Mouse (Mus musculus): ENCODE data around the gene Snx30. TPM values are rescaled to one million over a fixed set of nuclear protein-coding genes. Genes with fewer than 3 reads are reported as not detected.
A peak's percentile ranks its signal among the peaks of the same experiment; 100 is the strongest.

Gene Snx30
- polyA plus RNA-seq, 1 experiment: 16.0 TPM

GRCm38 (mm10) chr4:59876570-59876969 is 70.9 kb downstream of the Snx30 start:
- TF ChIP-seq CTCF (IDR thresholded peaks at IDR 0.05; ENCODE audit: borderline replicate concordance, extremely low read depth, insufficient read depth, insufficient read length): no peak
- no peak for TF ChIP-seq POLR2A (IDR thresholded peaks at IDR 0.05; ENCODE audit: borderline replicate concordance, extremely low read depth, insufficient read depth, insufficient read length, poor library complexity, severe bottlenecking)

GRCm38 (mm10) chr4:59877025-59877424 is 71.4 kb downstream of the Snx30 start:
- peak; percentile 37 for DNase-seq (ENCODE audit: low read depth)
- TF ChIP-seq POLR2A (IDR thresholded peaks at IDR 0.05; ENCODE audit: borderline replicate concordance, extremely low read depth, insufficient read depth, insufficient read length, poor library complexity, severe bottlenecking): no peak
- no peak for TF ChIP-seq CTCF (IDR thresholded peaks at IDR 0.05; ENCODE audit: borderline replicate concordance, extremely low read depth, insufficient read depth, insufficient read length)

More at GRCm38 (mm10) chr4:59876570-59876969, 70.9 kb downstream of the Snx30 start:
- peak; percentile 25 for DNase-seq (ENCODE audit: low read depth)

GRCm38 (mm10) chr4:59878595-59878994 is 73.0 kb downstream of the Snx30 start:
- no peak for DNase-seq (ENCODE audit: low read depth)

GRCm38 (mm10) chr4:59879444-59879843 is 73.8 kb downstream of the Snx30 start:
- no peak for TF ChIP-seq POLR2A (IDR thresholded peaks at IDR 0.05; ENCODE audit: borderline replicate concordance, extremely low read depth, insufficient read depth, insufficient read length, poor library complexity, severe bottlenecking)
- no peak for TF ChIP-seq CTCF (IDR thresholded peaks at IDR 0.05; ENCODE audit: borderline replicate concordance, extremely low read depth, insufficient read depth, insufficient read length)
- DNase-seq (ENCODE audit: low read depth): peak; percentile 67

More at GRCm38 (mm10) chr4:59878595-59878994, 73.0 kb downstream of the Snx30 start:
- TF ChIP-seq POLR2A (IDR thresholded peaks at IDR 0.05; ENCODE audit: borderline replicate concordance, extremely low read depth, insufficient read depth, insufficient read length, poor library complexity, severe bottlenecking): no peak
- TF ChIP-seq CTCF (IDR thresholded peaks at IDR 0.05; ENCODE audit: borderline replicate concordance, extremely low read depth, insufficient read depth, insufficient read length): no peak

- DNase-seq (ENCODE audit: low read depth): no peak
- TF ChIP-seq POLR2A (IDR thresholded peaks at IDR 0.05; ENCODE audit: borderline replicate concordance, extremely low read depth, insufficient read depth, insufficient read length, poor library complexity, severe bottlenecking): no peak
- no peak for TF ChIP-seq CTCF (IDR thresholded peaks at IDR 0.05; ENCODE audit: borderline replicate concordance, extremely low read depth, insufficient read depth, insufficient read length)
Measured at GRCm38 (mm10) chr4:59880725-59881124, 75.1 kb downstream of the Snx30 start.

GRCm38 (mm10) chr4:59881210-59881609 is 75.6 kb downstream of the Snx30 start:
- no peak for TF ChIP-seq POLR2A (IDR thresholded peaks at IDR 0.05; ENCODE audit: borderline replicate concordance, extremely low read depth, insufficient read depth, insufficient read length, poor library complexity, severe bottlenecking)
- TF ChIP-seq CTCF (IDR thresholded peaks at IDR 0.05; ENCODE audit: borderline replicate concordance, extremely low read depth, insufficient read depth, insufficient read length): no peak
- no peak for DNase-seq (ENCODE audit: low read depth)

GRCm38 (mm10) chr4:59884136-59884696 is 78.6 kb downstream of the Snx30 start:
- TF ChIP-seq POLR2A (IDR thresholded peaks at IDR 0.05; ENCODE audit: borderline replicate concordance, extremely low read depth, insufficient read depth, insufficient read length, poor library complexity, severe bottlenecking) (no peak), CTCF (IDR thresholded peaks at IDR 0.05; ENCODE audit: borderline replicate concordance, extremely low read depth, insufficient read depth, insufficient read length) (no peak)

GRCm38 (mm10) chr4:59886281-59886680 is 80.6 kb downstream of the Snx30 start:
- no peak for DNase-seq (ENCODE audit: low read depth)
- TF ChIP-seq POLR2A (IDR thresholded peaks at IDR 0.05; ENCODE audit: borderline replicate concordance, extremely low read depth, insufficient read depth, insufficient read length, poor library complexity, severe bottlenecking): no peak
- TF ChIP-seq CTCF (IDR thresholded peaks at IDR 0.05; ENCODE audit: borderline replicate concordance, extremely low read depth, insufficient read depth, insufficient read length): no peak

More at GRCm38 (mm10) chr4:59884136-59884696, 78.6 kb downstream of the Snx30 start:
- DNase-seq (ENCODE audit: low read depth): no peak

GRCm38 (mm10) chr4:59887011-59887410 is 81.4 kb downstream of the Snx30 start:
- no peak for TF ChIP-seq CTCF (IDR thresholded peaks at IDR 0.05; ENCODE audit: borderline replicate concordance, extremely low read depth, insufficient read depth, insufficient read length)
- TF ChIP-seq POLR2A (IDR thresholded peaks at IDR 0.05; ENCODE audit: borderline replicate concordance, extremely low read depth, insufficient read depth, insufficient read length, poor library complexity, severe bottlenecking): no peak
- no peak for DNase-seq (ENCODE audit: low read depth)

- DNase-seq (ENCODE audit: low read depth): no peak
- TF ChIP-seq CTCF (IDR thresholded peaks at IDR 0.05; ENCODE audit: borderline replicate concordance, extremely low read depth, insufficient read depth, insufficient read length): no peak
- no peak for TF ChIP-seq POLR2A (IDR thresholded peaks at IDR 0.05; ENCODE audit: borderline replicate concordance, extremely low read depth, insufficient read depth, insufficient read length, poor library complexity, severe bottlenecking)
Measured at GRCm38 (mm10) chr4:59888014-59888413, 82.4 kb downstream of the Snx30 start.

GRCm38 (mm10) chr4:59890086-59890600 is 84.5 kb downstream of the Snx30 start:
- TF ChIP-seq CTCF (IDR thresholded peaks at IDR 0.05; ENCODE audit: borderline replicate concordance, extremely low read depth, insufficient read depth, insufficient read length) (no peak), POLR2A (IDR thresholded peaks at IDR 0.05; ENCODE audit: borderline replicate concordance, extremely low read depth, insufficient read depth, insufficient read length, poor library complexity, severe bottlenecking) (no peak)
- DNase-seq (ENCODE audit: low read depth): no peak
